Mouse (Mus musculus) erythroblast, embryonic 14.5 days (primary cell): ENCODE results near the gene Spns3.

Experiments
- GATA1 ChIP-seq: IDR thresholded peaks from 2 replicates; pipeline ENCODE4 v1.6.1; 2012; ENCODE audit warnings: low read length, inconsistent platforms, mixed read lengths
- TAL1 ChIP-seq: IDR thresholded peaks from 3 replicates; pipeline ENCODE4 v1.6.1; 2012; ENCODE audit warnings: low read length, inconsistent platforms, mixed read lengths

- TF ChIP-seq GATA1 (no peak), TAL1 (no peak)
Measured at GRCm38 (mm10) chr11:72576111-72576465, 25.8 kb upstream of the Spns3 start.
